Mouse (Mus musculus) retina, adult 2 months (tissue): ENCODE results near the gene Ovol1.

ENCODE experiments used
- DNase-seq: peaks from one replicate; pipeline ENCODE4 v3.0.0-alpha.2; 2012; ENCODE audit warnings: low read depth, low spot score

The Ovol1 gene

GRCm38 (mm10) chr19:5568470-5569140 lies 8.2 kb upstream of the Ovol1 start:
- peak; percentile 61 for DNase-seq

- peak; percentile 67 for DNase-seq
Observed at GRCm38 (mm10) chr19:5567534-5568469, 7.4 kb upstream of the Ovol1 start, which contains the start of gene Ap5b1. Ap5b1 (plus strand) TSS chr19:5568025.

- no peak for DNase-seq
Observed at GRCm38 (mm10) chr19:5567180-5567533, 6.7 kb upstream of the Ovol1 start.

GRCm38 (mm10) chr19:5566316-5566715 lies 5.9 kb upstream of the Ovol1 start:
- no peak for DNase-seq

- no peak for DNase-seq
Observed at GRCm38 (mm10) chr19:5562776-5563175, 2.3 kb upstream of the Ovol1 start.

- DNase-seq: no peak
Observed at GRCm38 (mm10) chr19:5561886-5562285, 1.4 kb upstream of the Ovol1 start.

GRCm38 (mm10) chr19:5561252-5561790 lies 875 bp upstream of the Ovol1 start:
- DNase-seq: no peak

GRCm38 (mm10) chr19:5559631-5560456 lies 602 bp downstream of the Ovol1 start:
- no peak for DNase-seq

GRCm38 (mm10) chr19:5559229-5559628 lies 1.2 kb downstream of the Ovol1 start:
- DNase-seq: no peak

- DNase-seq: no peak
Observed at GRCm38 (mm10) chr19:5558770-5559169, 1.7 kb downstream of the Ovol1 start.

GRCm38 (mm10) chr19:5558169-5558568 lies 2.3 kb downstream of the Ovol1 start:
- DNase-seq: no peak

GRCm38 (mm10) chr19:5554212-5554611 lies 6.2 kb downstream of the Ovol1 start:
- no peak for DNase-seq

- DNase-seq: no peak
Observed at GRCm38 (mm10) chr19:5553802-5554201, 6.6 kb downstream of the Ovol1 start.

GRCm38 (mm10) chr19:5547471-5548056 lies 12.9 kb downstream of the Ovol1 start:
- DNase-seq: no peak

- DNase-seq: no peak
Observed at GRCm38 (mm10) chr19:5544031-5544430, 16.4 kb downstream of the Ovol1 start.

GRCm38 (mm10) chr19:5543362-5543761 lies 17.1 kb downstream of the Ovol1 start:
- no peak for DNase-seq

- no peak for DNase-seq
Observed at GRCm38 (mm10) chr19:5538786-5539185, 21.7 kb downstream of the Ovol1 start.

GRCm38 (mm10) chr19:5532520-5532919 lies 27.9 kb downstream of the Ovol1 start:
- no peak for DNase-seq

GRCm38 (mm10) chr19:5530138-5530524 lies 30.3 kb downstream of the Ovol1 start:
- DNase-seq: no peak

GRCm38 (mm10) chr19:5529325-5530137 lies 30.9 kb downstream of the Ovol1 start:
- peak; percentile 63 for DNase-seq
